Mouse (Mus musculus) lung, postnatal 10 days (tissue): Measurements from ENCODE around the gene Gtf3c5.
A peak's percentile ranks its signal among the peaks of the same experiment; 100 is the strongest.

Experiments
- DNase-seq: peaks from one replicate; pipeline ENCODE4 v3.0.0; 2021

Gtf3c5 gene

GRCm38 (mm10) chr2:28563830-28564229, 19.7 kb downstream of the Gtf3c5 start:
- no peak for DNase-seq

DNA sequence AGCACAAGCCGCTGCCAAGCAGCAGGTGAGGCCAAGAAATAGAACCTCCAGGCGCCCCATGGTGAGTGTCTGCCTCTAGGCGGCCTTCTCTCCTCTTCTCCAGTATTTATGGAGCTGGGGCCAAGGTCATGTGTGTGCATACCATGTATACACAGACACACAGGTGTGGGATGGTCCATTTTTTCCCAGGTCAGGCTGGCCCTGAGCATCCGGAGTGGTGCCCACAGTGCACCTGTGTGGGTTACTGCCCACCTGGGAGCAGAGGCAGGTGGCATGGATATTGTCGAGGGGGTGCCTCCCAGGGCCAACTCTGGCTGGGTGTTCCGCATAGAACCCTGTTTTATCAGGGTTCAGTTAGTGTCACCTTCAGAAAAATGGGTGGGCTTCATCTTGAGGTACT, 20.2 kb downstream of the Gtf3c5 start, which contains the start of gene Cel:
Gene Cel (minus strand): TSS at position 101 of the 400 bp plus-strand sequence.
- no peak for DNase-seq

DNA sequence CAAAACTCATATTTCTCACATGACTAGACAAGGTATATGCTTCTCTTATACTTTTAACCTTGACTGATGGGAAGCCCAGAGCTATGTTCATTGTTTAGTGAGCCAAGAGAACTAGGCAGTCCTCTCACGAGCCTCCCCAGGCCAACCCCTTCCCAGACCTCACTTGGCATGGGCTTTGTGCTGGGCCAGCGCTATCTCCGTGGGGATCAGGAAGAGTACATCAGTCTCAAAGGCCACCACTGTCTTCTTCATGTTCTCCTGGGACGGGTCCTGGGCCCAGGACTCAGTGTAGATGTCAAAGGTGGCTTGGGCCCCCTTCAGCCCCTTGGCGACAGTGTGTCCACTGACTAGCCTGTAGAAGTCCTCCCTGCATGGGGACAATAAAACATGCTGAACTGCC, 26.1 kb downstream of the Gtf3c5 start:
- no peak for DNase-seq

DNA sequence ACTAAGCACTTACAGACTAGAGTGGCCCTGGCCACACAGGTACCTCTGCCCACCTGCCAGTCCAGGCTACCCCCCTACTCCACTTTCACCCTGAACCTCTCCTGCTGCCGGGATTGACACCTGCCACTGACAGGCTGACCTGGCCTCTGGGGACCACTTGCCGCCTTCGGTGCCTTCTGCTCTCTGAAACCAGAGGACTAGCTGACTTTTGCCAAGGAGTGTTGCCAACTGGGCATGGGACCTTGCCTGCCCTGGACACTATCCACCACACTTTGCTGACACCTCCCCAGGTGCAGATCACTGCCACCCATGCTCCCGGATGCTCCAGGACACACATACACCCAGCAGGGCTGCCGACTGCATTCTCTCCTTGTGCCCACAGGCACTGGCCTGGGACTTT, 31.2 kb downstream of the Gtf3c5 start:
- DNase-seq = no peak

GRCm38 (mm10) chr2:28549157-28549556, 34.4 kb downstream of the Gtf3c5 start:
- DNase-seq = no peak

GRCm38 (mm10) chr2:28547237-28548172, 36.0 kb downstream of the Gtf3c5 start:
- DNase-seq = peak; percentile 92

GRCm38 (mm10) chr2:28546560-28546959, 37.0 kb downstream of the Gtf3c5 start:
- no peak for DNase-seq

DNA sequence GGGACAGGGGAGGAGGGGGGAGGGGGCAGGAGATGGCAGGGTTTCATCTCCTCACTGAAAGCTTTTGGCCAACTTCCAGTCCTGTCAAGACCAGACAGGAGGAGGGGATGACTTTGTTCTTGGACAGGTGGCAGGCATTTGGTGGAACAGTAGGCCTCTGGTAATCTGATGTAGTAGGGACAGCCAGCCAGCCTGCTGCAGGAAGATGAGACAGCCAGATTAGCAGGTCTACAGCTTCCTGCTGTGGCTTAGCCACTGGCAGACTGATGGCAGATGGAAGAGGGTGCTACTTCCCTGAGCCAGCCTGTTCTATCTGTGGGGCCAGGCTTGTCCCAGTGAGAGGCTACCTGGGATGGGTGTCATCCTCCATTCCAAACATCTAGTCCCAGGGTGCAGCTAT, 37.6 kb downstream of the Gtf3c5 start:
- DNase-seq = no peak

- no peak for DNase-seq
Measured at GRCm38 (mm10) chr2:28543894-28544293, 39.7 kb downstream of the Gtf3c5 start.

DNA sequence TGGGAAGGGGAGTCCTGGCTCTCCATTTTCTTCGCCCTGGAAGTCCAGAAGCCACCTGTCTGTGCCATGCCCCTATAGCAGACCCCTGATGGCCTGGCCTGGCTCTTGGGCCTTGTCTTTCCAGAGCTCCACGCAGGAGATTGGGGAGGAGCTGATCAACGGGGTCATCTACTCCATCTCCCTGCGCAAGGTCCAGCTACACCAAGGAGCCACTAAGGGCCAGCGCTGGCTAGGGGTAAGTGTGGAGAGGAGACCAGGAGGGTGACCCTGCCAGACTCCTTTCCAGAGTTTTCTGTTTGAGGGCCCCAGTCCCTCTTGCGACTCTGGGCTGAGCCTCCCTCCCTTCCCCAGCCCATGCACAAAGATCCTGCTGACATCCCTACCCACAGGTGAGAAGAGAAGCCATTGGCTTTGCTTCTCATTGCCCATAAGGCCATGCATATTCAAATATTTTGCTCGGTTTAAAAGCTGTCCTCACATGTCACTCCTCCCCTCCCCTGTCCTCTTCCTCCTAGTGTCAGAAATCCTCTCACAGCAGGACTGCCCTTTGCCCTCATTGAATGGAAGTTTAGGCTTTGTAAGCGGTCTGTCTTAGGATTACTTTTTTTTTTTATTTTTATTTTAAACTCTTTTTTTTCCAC, 42.8 kb downstream of the Gtf3c5 start:
- no peak for DNase-seq

DNA sequence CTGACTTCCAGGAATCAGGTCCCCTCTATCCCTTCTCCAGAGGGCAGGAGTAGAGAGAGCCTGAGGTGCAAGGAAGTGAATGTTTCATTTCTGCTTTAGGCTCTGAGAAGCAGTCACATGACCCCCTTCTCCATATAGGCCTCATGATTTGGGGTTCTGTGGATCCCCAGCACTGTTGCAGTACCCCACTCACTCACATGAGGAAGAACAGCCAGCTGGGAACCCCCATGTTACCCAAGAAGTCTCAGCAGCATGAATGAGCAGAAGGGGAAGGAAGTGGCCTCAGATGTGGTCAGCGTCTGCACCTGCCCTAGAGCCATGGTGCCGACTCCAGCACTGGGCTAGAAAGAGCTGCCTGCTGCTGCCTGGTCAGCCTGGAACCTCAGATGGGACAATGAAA, 43.6 kb downstream of the Gtf3c5 start:
- no peak for DNase-seq

DNA sequence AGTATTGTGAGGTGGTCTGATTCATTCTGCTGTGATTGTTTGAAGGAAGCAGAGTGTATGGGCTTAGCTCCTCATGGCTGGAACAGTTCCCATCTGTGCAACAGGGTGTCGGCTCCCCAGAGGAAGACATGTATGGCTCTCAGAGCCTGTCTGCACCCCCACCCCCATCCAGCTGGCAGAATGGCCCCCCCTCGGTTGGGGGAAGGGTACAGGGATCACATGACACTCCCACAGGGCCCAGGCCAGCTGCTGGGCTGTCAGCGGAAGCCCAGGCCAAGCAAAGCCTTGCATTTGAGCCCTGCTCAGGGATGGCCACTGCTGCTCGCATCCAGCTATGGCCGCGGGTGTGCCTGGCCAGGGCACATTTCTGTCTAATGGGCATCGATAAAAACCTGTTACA, 44.3 kb downstream of the Gtf3c5 start:
- peak; percentile 90 for DNase-seq

- DNase-seq = no peak
Measured at GRCm38 (mm10) chr2:28538817-28539128, 44.8 kb downstream of the Gtf3c5 start.

DNA sequence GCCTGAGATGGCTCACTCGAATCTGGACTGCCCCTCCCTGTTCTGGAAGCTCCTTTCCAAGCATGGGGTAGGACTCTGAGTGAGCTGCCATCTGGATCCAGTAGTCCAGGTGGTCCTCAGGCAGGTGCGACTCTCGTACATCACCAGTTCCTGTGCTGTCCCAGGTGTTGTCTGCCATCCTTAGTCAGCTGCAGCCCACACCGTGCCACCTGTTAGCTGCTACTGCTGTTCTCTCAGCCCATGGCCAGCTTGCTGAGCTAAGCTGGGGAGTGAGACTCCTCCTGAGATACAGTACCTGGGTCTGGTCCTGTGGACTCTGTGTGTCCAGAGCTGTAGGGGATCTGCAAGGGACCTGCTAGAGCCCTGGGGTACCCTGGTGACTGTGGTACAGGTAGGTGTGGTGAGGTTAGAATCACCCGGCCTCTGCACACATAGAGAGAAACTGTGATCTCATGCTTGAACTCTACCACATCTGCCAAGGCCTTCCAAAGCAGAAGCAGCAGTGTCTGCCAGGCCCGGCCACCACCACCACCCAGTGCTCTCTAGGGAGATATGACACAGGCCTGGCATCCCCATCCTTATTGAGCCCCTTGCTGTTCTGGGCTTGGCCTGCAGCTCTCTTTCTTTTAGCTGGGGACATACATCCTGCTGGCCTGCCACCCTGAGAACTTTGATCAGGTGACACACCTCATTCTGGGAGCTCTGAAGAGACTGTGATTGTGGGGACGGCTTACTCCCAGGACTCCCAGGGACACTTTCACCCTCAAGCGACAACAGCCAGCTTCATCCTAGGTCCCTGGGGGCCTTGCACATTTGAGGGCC, 45.3 kb downstream of the Gtf3c5 start:
- DNase-seq = no peak

DNA sequence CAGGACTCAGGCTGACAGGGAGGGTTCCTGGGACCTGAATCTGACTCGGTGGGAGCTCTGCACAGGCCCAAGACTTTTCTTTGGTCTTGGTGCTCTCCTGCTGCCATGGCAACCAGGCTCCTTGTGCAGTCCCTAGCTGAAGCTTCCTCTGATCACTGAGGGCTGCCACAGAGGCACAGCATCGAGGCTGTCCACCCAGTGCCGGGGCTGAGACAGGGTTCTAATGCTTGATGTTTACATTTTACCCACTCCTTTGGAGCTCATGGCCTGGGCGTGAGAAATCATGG, 46.0 kb downstream of the Gtf3c5 start:
- DNase-seq = no peak

DNA sequence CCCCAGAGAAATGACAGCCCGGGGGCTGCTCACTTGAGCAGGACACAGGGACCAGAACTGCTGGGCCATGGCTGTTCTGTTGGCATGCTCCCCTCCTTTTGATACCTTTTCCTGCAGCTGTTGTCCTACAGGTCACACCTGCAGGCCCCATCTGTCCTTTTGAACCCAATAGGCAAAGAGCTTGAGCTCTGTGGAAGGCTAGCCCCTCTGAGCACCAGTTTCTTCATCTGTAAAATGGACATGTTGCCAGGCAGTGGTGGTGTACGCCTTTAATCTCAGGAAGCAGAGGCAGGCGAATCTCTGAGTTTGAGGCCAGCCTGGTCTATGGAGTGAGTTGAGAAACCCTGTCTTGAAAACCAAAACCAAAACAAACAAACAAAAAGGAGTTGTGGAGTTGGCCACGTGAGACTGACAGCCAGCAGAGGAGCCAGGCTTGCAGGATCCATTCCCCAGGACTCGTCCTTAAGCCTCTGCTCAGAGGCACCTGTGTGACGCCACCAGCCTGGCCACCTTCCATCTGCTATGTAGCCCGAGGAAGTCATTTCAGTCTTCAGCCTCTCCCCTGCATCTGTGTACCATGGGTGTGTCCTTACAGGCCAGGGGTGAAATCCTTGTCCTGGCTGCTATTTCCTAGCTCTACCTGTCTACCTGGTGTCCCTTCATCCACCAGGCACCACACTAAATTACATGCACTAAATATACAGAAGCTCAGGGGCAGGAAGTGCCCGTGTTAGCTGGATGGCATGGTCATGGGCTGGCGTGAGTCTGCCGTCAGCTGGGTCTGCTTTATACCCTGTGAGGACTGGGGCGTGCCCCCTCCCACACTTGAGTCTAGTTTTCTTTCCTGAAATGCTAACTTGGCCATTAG, 46.6 kb downstream of the Gtf3c5 start:
- DNase-seq = no peak

DNA sequence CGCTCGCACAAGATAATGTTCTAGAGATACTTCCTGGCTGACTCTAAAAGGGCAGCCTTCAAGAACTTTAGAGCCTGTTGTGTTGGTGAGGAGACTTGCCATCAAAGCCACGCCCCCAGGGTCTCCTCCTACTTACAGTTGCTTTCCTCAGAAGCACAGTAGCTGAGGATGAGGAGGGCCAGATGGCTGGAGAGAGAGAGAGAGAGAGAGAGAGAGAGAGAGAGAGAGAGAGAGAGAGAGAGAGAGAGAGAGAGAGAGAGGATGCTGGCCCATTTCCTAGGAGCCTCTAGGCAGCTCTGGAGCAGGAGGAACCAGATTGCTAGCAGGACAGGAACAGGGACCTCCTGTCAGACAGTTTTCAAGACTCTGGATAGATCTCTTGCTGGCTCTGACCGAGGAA, 47.4 kb downstream of the Gtf3c5 start:
- peak; percentile 86 for DNase-seq

GRCm38 (mm10) chr2:28535650-28536049, 47.9 kb downstream of the Gtf3c5 start:
- peak; percentile 68 for DNase-seq

DNA sequence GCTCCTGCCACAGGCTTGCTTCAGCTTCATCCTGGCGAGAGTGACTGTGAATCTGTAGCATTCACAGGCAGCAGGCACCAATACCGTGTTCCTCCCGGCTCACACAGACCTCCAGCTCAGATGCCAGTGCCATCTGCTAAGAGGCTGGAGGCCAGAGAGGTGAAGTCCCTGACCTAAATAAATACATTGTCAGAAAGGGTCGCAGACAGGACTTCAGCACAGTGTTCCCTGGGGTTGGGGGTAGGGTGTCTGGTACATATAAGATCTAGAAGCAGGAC, 48.3 kb downstream of the Gtf3c5 start:
- DNase-seq = no peak

- DNase-seq = peak; percentile 83
Measured at GRCm38 (mm10) chr2:28534436-28535262, 48.9 kb downstream of the Gtf3c5 start.

- no peak for DNase-seq
Measured at GRCm38 (mm10) chr2:28533901-28534435, 49.6 kb downstream of the Gtf3c5 start.
